Mouse (Mus musculus) common myeloid progenitor, adult 5-6 weeks (primary cell): ENCODE data around the gene Optn. TPM values are rescaled to one million over a fixed set of nuclear protein-coding genes. Genes with fewer than 3 reads are reported as not detected.
"Not testable (repeated sequence)": the region's sequence is repeated elsewhere in the genome, so short reads cannot be mapped to it uniquely, and the experiment has no call there.

Source experiments
- ATAC-seq: replicated peaks from 2 replicates; pipeline ENCODE4 v1.8.0; 2016; ENCODE audit warnings: low read depth, mild to moderate bottlenecking, moderate TSS enrichment, inconsistent platforms; ENCODE audit not compliant: poor library complexity, severe bottlenecking
- total RNA-seq: library from RNA; stranded (forward); fragments of 200-1000, 187-1606 nt; gene quantifications from 2 replicates; pipeline ENCODE4 v1.2.3, GENCODE M21; 2017

Optn gene
- total RNA-seq, result 66.8 and 90.9 TPM in 2 replicates

DNA sequence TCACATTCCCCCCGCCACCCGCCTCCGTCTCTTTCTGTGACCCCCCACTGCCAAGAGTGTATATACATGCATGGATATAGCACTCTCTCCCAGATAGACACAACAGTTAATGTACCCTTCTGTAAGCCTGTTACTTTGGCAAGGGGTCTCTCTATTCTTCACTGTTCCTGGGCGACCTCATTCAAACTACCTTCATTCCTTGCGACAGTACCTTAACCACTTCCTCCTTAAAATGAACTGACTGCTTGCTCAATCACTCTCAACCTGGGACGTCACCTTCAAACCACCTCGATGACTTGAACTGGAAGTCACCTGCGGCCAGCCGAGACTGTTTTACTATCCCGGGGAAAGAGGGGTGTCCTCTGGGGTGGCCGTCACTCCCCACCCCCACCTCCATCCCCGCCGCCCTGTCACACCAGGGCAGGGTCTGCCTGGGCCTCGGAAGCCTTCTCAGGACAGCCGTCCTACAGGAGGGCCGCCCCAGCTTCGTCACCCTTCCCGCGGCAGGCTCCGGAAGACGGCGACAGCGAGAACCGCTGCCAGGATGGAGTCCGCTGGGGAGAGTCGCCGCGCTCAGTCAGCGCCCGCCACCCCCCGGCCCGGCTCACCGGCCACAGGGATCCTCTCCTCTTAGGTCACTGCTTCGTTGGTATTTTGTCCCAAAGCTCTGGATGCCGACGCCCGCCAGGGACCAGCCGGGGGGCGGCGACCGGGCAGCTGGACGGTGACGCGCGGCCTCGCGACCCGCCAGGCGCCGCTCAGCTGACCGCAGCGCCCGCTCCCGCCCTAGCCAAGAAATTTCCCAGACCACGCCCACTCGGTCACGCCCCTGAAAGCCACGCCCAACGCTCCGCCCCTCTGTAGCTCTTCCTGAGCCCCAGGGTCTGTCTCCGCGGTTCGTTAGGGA is at the start of gene Optn:
Optn (minus strand) TSS at position 753 of the 907 bp plus-strand sequence.
- peak; percentile 87 for ATAC-seq

DNA sequence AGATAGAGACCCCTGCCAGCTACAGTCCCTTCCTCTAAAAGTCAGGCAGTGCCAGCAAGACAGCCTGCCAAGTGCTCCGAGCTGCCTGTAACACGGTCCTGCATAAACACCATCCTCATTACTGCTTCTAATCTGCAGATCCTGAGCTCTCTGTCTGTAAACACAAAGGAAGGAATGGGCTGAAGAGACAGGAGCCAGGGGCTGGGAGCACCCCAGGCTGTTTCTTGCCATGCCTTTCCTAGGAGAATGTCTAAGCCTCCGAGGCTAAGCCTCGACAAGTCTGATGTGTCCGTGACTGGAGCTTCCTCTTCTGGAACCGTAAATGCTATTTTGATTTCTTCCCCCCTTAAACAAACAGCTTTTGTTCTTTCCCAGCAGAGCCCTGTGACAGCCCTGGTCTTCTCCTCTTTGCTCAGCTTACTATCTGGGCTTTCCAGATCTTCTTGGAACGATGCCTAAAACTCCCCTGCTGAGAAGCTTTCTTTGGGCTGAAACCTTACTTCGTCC is 49.0 kb upstream of the Optn start:
- no peak for ATAC-seq

DNA sequence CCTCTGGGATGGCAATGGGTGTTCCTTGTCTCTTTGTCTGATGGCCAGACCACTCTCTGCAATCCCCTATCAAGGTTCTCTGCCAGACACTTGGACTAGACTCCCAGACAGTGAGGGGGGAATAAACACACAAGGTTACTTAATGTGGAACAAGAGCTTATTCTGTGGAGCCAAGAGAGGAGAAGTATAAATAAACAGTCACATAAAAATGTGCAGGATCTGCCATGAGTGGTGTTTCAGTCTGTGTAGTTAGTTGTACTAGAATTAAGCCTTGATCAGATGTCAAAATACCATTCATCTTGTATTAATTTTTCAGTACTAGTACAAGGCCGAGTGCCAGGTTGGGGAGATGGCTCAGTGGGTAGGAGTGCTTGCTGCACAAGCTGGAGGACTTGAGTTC is 39.0 kb upstream of the Optn start:
- ATAC-seq, result no peak

DNA sequence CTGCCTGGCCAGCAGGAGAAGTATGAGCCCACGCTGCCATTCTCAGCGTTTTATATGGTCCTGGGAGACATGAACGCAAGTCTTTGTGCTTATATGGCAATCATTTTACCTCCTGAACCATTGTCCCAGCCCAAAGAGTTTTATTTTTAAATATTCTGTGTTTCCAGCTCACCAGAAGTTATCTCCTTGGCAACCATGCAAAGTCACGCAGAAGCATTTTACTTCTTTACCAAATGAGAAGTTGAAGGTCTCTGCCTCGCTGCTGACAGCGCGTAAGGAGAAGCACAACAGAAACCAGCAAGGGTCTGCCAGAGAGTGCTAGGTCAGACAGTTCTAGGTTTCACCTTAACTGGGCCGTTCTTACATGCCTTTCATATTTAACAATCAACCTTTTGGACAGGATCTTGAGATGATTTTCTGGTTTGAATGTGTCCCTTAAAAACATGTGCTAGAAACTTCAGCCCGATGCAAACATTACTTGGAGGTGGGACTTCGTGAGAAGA is 37.9 kb upstream of the Optn start:
- no peak for ATAC-seq

DNA sequence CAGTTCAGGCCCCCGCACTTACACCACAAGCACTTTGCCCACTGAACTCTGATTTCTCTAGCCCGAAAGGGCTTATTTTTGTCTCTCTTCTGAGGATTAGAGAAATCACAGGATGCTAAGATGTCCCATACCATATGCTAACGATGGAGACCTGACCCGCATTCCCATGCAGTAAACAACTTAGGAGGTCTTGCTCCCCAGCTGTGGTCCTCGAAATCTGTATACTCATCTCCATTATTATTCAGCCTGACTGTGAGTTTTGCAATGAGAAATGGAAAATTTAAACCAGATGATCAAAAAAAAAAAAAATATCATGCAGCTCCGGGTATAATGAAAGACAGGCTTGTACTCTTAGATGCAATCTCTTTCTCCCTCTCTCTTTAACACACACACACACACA is 35.3 kb upstream of the Optn start:
- no peak for ATAC-seq

DNA sequence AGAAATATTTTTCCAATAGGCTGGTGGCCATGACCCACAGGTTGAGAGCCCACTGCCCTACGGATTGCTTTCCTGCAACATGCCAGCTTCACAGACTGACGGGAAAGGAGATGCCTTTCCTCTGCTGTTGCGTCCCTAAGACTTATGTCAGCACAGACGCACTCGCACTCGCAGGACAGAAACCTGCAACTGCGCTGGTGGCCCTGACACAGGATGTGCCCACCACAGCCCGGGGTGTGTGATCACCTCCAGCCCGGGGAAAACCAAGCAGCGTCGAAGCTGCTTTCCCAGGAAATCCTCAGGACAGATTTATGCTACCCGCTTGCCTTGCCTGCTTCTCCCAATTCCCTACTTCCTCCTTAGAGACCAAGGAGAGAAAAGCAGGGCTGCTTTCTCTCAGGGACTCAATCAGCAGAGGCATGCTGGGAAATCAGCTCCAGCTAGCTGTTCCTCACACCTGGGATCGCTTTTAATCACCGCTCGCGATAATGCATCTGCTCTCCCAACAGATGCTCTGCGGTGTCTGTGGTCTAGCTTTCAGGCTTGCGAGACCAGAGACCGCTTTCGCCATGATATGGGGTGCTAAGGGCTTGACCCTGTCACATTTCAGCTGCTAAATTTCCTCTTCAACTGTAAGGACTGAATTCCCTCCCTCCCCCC is 34.1 kb upstream of the Optn start:
- ATAC-seq, result peak; percentile 54

DNA sequence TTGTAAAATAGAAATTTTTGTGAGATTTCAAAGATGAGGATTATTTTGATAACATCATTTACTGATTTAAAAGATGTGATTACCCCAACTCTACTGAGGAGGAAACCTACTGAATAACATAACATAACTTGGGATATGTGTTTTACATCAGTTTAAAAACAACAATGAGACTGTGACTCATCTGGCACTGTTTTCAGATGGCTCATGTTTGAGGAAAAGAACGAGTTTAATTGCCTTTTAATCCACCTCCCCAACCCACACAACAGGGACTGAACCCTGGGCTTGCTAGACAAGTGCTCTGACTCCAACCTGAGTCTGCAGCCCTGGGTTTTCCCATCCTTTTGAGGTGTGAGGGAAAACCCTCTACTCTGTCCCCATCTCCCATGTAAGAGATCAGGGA is 31.5 kb upstream of the Optn start:
- no peak for ATAC-seq

DNA sequence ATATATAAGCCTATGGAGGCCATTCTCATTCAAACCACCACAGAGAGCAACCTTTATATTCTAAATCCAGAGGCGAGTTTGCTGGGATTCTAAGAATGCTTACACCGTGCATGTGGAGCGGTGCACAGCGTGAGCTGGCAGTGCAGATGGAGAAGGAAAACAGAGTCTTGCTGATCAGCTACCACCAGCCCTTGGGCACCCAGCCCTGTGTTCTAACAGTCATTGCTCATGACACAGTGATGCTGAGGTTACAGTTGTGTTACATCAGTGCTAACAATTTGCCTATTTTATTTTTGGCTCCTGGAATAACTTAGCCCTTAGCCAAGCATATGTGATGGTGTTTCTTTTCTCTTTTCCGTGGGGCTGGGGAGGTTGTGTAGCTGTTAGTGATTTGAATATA is 31.0 kb upstream of the Optn start:
- ATAC-seq, result no peak

DNA sequence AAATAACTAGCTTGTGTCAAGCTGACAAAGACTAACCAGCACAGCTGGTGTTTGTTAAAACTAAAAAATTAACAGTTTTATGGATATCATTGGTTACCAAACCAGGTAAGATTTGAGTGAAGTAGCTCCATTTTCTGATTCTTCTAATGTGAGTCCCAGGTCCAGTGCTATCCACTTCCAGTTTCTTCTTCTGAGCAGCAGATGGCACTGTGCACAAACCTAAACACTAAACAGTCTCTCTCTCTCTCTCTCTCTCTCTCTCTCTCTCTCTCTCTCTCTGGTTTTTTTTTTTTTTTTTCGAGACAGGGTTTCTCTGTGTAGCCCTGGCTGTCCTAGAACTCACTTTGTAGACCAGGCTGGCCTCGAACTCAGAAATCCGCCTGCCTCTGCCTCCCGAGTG is 26.5 kb upstream of the Optn start:
- ATAC-seq, result peak; percentile 66; the same call in 1 of the 2 replicates

DNA sequence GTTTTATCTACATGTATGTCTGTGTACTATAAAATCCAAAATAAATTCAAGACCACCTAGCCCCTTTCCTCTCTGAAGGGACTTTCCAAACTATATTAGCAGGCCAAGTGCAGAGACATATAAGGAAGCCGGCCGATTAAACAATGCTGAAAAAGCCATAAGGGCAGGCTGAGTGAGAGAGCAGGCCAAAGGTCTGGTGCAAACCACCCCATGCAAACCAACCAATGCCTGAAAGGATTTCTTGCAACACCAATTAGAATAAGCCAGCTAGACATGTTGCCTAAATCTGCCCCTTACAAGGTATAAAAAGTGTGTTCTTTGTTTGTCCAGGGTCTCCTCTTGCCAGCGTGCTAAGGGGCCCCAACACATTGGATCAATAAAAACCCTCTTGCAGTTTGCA is 23.8 kb upstream of the Optn start:
- ATAC-seq, result no peak

DNA sequence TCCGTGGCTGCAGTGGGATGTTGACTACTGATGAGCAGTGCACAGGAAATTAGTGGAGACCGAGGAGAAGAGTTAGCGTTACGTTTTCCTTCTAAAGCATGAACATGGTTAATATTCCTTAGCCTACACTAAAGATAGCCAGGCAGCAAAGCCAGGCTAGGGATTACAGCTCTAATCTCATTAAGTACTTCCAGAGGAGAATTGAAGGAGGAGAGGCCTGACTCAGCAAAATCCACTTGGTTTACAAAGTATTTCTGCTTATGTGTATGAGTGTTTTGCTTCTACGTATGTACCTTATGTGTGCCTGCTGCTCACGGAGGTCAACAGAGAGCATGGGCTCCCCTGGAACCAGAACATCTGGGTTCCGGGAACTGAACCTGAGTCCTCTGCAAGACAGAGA is 19.9 kb upstream of the Optn start:
- ATAC-seq, result no peak

DNA sequence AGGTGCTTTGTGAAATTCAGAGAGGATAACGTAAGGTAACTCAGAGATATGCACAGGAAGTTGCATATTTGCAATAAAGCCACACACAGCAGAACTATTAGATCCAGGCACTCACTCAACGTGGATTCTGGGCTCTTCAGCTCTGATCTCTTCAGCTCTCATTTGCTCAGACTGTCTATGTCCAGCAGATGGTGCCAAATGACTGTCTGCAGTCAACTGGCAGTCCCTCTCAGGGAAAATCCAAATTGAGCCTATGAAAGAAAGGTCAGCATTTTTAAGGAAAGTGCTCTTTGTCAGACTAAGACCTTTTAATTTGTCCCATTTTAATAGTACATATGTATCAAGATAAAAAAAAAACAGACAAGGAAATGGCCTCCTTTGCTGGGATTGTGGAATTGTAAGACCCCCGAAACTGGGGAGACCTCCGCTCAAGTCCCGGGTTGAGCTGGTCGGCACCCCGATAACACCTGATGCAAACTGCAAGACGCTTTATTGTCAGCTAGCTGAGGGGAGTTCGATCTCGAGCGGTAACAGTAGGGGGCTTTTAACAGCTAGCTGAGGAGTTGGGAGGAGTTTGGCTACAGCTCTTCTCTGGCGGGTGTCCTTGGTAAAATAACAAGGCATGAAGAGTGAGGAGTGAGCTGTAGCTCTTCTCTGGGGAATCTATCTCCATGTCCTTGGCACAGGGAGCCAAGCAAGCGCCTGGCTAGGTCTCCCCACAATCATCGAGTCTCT is 16.4 kb upstream of the Optn start:
- peak; percentile 84 for ATAC-seq

DNA sequence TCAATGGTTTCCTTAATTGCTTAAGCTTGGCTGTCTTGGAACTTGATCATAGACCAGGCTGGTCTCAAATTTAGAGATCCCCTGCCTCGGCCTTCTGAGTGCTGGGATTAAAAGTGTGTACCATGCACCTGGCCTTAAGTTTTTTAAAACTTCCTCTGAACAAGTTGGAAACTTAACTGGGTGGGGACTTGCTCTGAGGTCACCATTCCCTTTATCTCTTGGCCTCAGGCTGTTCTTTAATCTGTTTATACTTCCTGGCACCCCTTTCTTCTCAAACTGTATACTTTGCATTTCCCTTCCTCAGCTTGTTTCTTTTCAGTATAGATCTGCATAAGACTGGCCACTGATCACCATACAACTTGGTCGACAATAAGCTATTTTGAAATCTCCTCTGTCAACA is 14.1 kb upstream of the Optn start:
- peak; percentile 86 for ATAC-seq

DNA sequence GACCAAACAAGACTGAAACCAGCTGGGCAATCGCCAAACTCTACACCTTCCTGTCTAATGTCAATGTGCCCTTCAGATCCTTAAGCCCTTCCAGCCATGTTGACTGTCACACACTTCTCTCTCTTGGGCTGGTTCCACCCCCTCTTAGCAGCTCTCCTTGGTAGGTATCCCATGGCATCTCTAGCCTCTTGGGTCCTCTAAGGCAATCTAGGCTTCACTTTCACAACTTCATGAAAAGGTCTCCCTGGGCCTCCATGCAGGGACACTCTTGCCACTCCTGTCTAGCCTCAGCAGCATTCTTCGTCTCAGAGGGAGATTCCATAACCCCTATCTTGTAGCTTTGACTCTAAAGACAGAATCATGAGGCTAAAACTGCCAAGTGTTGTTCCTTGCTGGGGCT is 13.6 kb upstream of the Optn start:
- no peak for ATAC-seq

DNA sequence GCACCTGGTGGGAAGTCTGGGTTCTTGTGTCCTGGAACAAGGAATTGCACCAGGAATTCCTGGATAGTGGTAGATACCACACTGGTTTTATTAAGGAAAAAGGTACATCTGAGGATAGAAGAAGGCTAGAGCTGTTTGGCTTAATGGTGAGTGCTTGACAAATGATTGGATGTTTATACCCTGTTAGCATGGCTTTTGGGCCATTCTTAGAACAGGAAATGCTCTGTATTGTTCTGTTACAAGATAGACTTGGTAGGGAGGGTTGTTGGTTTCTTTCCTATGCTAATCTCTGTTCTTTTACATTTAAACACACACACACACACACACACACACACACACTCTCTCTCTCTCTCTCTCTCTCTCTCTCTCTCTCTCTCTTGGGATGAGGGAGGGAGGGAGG is 12.0 kb upstream of the Optn start:
- no peak for ATAC-seq

DNA sequence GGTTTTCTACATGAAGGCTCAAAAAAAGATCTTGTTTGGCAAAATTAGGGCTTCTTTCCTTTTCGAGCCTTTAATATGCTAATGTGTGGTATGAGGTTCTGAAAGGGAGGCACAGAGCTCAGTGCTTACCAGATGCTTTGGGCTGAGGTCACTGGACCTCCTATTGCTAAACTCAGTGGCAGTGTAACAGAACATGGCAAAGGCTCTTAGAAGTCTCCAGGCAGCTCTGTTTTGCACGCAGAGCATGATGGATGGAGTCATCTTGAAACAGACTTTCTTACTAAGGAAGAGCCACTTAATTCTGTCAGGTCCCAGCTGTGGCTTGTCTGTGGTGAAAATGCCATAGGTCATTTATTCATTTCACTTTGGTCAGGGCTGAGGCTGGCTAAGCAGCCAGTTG is 11.6 kb upstream of the Optn start:
- ATAC-seq, result no peak

DNA sequence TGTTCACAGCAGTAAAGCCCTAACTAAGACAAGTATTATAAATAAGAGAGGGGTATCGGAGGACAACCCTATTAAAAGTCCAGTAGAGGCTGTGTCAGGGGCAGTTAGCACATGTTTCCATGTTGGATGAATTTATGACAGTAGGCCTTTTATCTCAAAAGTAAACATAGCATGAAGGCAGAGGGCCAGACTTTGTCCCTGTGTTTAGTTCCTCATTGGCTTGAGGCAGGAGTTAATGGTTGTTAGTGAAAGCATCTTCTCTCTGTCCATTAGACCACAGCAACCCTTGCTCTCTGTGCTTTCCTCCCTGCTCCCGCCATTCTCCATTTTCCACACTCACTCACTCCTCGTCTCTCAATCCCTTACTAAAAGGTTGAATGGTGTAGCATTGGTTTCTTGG is 9.9 kb upstream of the Optn start:
- ATAC-seq, result no peak

DNA sequence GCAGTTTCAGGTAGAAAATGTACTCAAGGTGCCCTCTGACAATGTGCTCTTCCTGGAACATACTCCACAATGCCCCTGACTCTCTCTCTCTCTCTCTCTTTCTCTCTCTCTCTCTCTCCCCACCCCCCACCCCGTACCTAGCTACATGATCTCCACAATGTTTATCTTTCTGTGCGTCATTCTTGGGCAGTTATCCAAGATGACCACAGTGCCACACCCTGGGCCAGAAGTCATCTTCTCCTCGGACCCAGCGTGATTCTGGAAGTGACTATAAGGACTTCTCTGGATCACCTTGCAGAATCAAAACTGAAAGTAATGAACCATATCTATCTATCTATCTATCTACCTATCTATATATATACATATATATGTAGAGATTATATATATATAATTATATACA is 4.1 kb upstream of the Optn start:
- no peak for ATAC-seq

DNA sequence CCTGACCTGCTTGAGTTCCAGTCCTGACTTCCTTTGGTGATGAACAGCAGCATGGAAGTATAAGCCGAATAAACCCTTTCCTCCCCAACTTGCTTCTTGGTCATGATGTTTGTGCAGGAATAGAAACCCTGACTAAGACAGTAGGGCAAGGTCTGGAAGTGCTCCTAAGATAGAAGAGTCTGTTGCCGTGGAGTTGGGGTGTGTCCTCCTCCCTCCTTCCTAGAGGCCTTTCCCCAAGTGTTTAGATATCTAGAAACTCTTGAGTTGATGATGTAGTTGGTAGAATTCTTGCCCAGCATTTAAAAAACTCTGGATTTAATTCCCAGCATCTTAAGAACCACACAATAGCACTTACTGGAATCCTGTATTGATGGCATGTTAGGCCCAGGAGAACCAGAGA is 3.4 kb upstream of the Optn start:
- not testable (repeated sequence) for ATAC-seq

DNA sequence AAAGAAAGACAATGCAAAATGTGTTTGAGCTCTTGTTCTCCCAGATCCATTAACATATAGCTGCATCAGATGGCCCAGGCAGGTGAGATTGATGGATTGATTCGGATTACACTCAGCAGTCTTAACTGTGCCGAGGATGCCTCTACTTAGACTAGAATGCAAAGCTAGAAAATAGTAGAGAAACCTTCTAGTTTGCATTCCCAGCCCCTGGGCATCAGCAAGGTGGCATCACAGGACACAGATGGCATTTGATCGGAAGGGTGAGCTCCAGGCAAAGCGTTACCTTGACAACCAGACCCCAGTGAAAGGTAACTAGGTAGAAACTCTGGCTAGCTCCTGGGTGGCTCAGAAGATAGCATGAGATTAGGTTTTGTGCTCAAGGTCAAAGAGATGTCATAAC is 396 bp upstream of the Optn start:
- ATAC-seq, result peak; percentile 9; the same call in 1 of the 2 replicates
